Mouse (Mus musculus): Measurements from ENCODE around the gene Lsm10.

- 0 out of 2 replicates have a peak, but pooled peaks have one; percentile 12 for TF ChIP-seq CTCF (IDR thresholded peaks at IDR 0.05; ENCODE audit: low read depth)
- no peak for TF ChIP-seq EP300 (IDR thresholded peaks at IDR 0.05; ENCODE audit: low read depth)
Observed at GRCm38 (mm10) chr4:126096464-126097111, at the start of gene Lsm10.
